Mouse (Mus musculus) stomach, embryonic 16.5 days (tissue): ENCODE data around the gene Cnn2. TPM values are rescaled to one million over a fixed set of nuclear protein-coding genes. Genes with fewer than 3 reads are reported as not detected.

Source experiments
- ATAC-seq: fragments of 200-750 bp; cut with Nextera tagmentation; 2 replicates; pipeline ENCODE4 v1.8.0; 2017; ENCODE audit warnings: moderate number of reproducible peaks, moderate TSS enrichment; ENCODE audit not compliant: insufficient read depth, low FRiP score
- H3K27ac ChIP-seq: fragments of 300-500 bp; sonication (generic); 2 replicates; pipeline ENCODE4 v1.5.1; 2014; ENCODE audit warnings: low read length
- H3K27me3 ChIP-seq: fragments of 300-500 bp; sonication (generic); 2 replicates; pipeline ENCODE4 v1.6.1; 2014; ENCODE audit warnings: low read length, control low read depth, mixed read lengths; ENCODE audit not compliant: control insufficient read depth, insufficient read depth
- H3K36me3 ChIP-seq: fragments of 300-500 bp; sonication (generic); 2 replicates; pipeline ENCODE4 v1.6.1; 2014; ENCODE audit warnings: low read length; ENCODE audit not compliant: control insufficient read depth, insufficient read depth
- H3K4me1 ChIP-seq: fragments of 300-500 bp; sonication (generic); 2 replicates; pipeline ENCODE4 v1.6.1; 2014; ENCODE audit warnings: low read length, control low read depth, mixed read lengths; ENCODE audit not compliant: control insufficient read depth, insufficient read depth
- H3K4me2 ChIP-seq: fragments of 300-500 bp; sonication (generic); 2 replicates; pipeline ENCODE4 v1.6.1; 2014; ENCODE audit warnings: low read depth, low read length, mixed read lengths
- H3K4me3 ChIP-seq: fragments of 300-500 bp; sonication (generic); replicated peaks from 2 replicates; pipeline ENCODE4 v1.5.1; 2014; ENCODE audit warnings: mild to moderate bottlenecking, low read length
- H3K9ac ChIP-seq: fragments of 300-500 bp; sonication (generic); 2 replicates; pipeline ENCODE4 v1.6.1; 2014; ENCODE audit warnings: low read length
- H3K9me3 ChIP-seq: fragments of 300-500 bp; sonication (generic); replicated peaks from 2 replicates; pipeline ENCODE4 v1.6.1; 2016; ENCODE audit warnings: low read length, control low read depth; ENCODE audit not compliant: control insufficient read depth
- WGBS: fragments of 180-500 bp; shearing (Covaris S2); extraction: QIAGEN DNeasy Blood & Tissue Kit; methylation state at CpG from one replicate; pipeline ENCODE4 v1.1.7; 2014; 5-methylcytosine and 5-hydroxymethylcytosine counted together
- polyA plus RNA-seq: library from polyadenylated mRNA; unstranded; fragments of >200 nt; fragmentation: Nextera tagmentation; extraction: Ambion mirVana; gene quantifications from 2 replicates; pipeline ENCODE4 v1.2.1, GENCODE M21; 2015

The Cnn2 gene
- polyA plus RNA-seq, 1 experiment from 2014 or later = 333 TPM

DNA sequence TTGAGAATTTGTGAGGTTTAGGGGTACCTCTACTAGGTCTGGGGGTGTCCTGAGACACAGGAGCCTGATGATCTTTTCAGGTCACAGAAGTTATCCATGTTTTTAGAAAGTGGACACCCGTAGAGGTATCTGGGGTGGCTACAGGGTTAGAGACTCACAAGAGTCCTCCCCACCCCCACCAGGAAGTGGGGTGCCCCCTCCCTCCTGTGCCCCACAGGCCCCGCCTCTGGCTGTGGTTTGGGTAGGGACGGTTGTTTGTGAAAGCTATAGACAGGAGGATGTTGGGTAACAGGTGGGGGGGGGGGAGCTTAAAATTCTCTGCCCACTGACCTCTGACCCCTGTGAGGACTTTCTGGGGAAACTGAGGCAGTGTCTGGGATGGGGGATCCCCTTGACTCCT, 29.0 kb downstream of the Cnn2 start:
- Histone ChIP-seq H3K36me3 (no peaks in the 10 kb centered on the region), H3K27me3 (peaks cover 16% of the 10 kb centered on the region), H3K4me3 (peak overlapping the region; percentile 27; the same call in 1 of the 2 replicates), H3K9me3 (no peaks in the 10 kb centered on the region), H3K4me1 (peaks cover 17% of the 10 kb centered on the region), H3K9ac (no peak overlapping the region), H3K27ac (no peak overlapping the region), H3K4me2 (no peak overlapping the region)
- 54% methylated on average over 3 of the region's 3 CpGs for WGBS
- no peak for ATAC-seq

DNA sequence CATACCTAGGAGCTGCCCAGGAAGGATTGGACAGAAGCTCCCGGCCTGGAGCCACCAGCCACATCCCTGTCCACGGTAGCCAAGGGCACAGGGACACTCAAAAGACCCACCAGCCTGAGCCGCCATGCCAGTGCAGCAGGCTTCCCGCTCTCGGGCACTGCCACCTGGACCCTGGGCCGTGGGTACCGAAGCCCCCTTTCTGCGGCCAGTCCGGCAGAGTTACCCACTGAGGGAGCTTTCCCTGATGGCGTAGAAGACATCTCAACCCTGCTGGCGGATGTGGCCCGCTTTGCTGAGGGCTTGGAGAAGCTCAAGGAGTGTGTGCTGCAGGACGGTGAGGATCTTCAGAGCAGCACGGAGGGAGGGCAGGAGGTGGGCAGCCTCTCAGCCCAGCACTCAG, 29.4 kb downstream of the Cnn2 start:
- Histone ChIP-seq H3K36me3 (no peaks in the 10 kb centered on the region), H3K4me2 (0 out of 2 replicates have a peak overlapping the region, but pooled peaks have one; percentile 15)
- 78% methylated on average over 14 of the region's 14 CpGs for WGBS

DNA sequence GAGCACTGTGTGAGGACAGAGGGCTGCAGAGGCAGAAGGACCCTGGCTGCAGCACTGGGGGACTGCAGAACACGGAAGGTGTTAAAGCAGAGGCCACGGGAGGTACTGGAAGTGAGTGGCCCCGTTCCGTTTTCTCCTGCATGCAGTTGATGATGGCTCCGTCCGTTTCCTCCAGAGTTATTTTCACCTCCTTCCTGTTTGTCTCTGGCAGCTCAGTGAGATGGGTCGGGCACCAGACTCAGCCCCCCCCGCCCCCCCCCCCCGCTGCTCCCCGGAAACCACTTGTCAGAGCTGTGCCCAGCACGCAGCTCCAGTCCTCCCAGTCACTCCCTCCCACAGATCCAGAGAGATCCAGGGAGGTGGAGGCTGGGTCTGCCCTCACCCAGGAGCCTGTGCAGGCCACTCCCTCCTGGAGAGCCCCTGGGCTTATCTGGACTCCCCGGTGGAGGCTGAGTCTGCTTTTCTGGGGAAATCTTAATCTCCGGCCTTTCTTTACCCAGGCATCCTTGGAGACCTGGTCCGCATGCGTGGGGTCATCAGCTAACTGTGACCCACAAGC, 30.4 kb downstream of the Cnn2 start:
- peak overlapping the region; percentile 65 for H3K9ac ChIP-seq
- H3K27me3 ChIP-seq = peaks cover 7% of the 10 kb centered on the region
- peak; percentile 64; the same call in 1 of the 2 replicates for ATAC-seq
- no peaks in the 10 kb centered on the region for H3K36me3 ChIP-seq
- H3K4me2 ChIP-seq = peak overlapping the region; percentile 48
- peak overlapping the region; percentile 60 for H3K27ac ChIP-seq
- peaks cover 20% of the 10 kb centered on the region for H3K4me1 ChIP-seq
- peak overlapping the region; percentile 36; the same call in 1 of the 2 replicates for H3K4me3 ChIP-seq
- 6% methylated on average over 15 of the region's 15 CpGs for WGBS
- H3K9me3 ChIP-seq = no peaks in the 10 kb centered on the region

More for the DNA sequence above, 29.4 kb downstream of the Cnn2 start:
- H3K9ac ChIP-seq = no peak overlapping the region
- peak overlapping the region; percentile 13; the same call in 1 of the 2 replicates for H3K27ac ChIP-seq
- H3K4me3 ChIP-seq = no peak overlapping the region; the same call in 1 of the 2 replicates
- no peak for ATAC-seq
- H3K9me3 ChIP-seq = no peaks in the 10 kb centered on the region
- peaks cover 17% of the 10 kb centered on the region for H3K4me1 ChIP-seq
- H3K27me3 ChIP-seq = peaks cover 15% of the 10 kb centered on the region

DNA sequence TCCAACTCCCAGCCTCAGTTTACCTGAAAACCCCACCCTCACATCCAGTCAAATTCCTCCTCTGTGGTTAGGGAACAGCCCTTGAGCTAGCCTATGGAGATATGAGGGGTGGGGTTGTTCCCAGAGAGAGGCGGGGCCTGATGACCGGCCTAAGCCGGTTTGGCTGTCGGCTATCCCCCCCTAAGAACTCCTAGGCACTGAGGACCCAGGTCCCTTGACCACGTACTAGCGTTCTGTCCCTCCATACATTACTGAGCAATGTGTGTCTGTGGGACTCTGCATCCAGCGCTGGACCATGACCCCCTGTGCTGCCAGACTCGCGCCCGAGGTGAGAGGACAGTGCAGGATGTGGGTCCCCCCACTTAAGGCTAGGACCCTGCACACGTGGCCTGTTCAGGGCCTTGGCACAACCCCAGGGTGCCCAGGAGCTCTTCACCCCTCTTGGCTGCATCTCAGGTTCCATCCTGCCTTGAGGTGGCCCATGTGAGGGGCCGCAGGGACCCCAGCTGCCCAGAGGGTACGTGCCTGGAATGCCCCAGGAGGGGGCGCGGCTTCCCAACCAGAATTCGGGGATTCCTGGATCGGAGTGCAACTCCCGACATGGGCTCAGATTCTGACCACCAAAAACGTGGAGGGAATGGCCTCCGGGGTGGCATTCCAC, 31.2 kb downstream of the Cnn2 start:
- Histone ChIP-seq H3K9ac (peak overlapping the region; percentile 65), H3K36me3 (no peaks in the 10 kb centered on the region), H3K4me3 (peak overlapping the region; percentile 36), H3K27ac (peak overlapping the region; percentile 60), H3K4me2 (peak overlapping the region; percentile 48), H3K4me1 (peaks cover 24% of the 10 kb centered on the region), H3K27me3 (no peaks in the 10 kb centered on the region; the same call in 1 of the 2 replicates), H3K9me3 (no peaks in the 10 kb centered on the region)
- WGBS = 23% methylated on average over 20 of the region's 20 CpGs
- 0 out of 2 replicates have a peak, but pooled peaks have one; percentile 44 for ATAC-seq

DNA sequence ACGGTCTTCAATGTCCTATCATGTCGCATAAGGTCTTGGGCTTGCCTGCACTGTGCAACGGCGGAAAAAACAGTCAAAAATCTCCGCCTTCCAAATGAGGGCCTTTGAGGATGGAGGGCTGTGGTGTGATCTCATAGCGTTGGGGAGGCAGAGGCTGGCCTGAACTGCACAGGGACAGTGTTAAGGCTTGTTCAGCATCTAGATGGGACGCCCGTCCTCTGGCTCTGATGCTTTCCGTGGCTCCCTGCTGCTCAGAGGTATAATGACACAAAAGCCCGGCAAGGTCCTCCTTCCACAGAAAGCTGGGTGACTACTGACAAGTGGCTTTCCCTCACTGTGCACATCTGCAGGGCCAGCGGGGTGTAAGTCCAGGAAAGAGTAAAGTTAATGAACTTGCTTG, 31.8 kb downstream of the Cnn2 start:
- Histone ChIP-seq H3K4me2 (peak overlapping the region; percentile 48), H3K4me1 (peaks cover 27% of the 10 kb centered on the region), H3K9me3 (no peaks in the 10 kb centered on the region), H3K27ac (no peak overlapping the region), H3K36me3 (no peaks in the 10 kb centered on the region), H3K4me3 (peak overlapping the region; percentile 36), H3K27me3 (no peaks in the 10 kb centered on the region; the same call in 1 of the 2 replicates), H3K9ac (peak overlapping the region; percentile 65)
- ATAC-seq = no peak
- WGBS = 48% methylated on average over 11 of the region's 11 CpGs

DNA sequence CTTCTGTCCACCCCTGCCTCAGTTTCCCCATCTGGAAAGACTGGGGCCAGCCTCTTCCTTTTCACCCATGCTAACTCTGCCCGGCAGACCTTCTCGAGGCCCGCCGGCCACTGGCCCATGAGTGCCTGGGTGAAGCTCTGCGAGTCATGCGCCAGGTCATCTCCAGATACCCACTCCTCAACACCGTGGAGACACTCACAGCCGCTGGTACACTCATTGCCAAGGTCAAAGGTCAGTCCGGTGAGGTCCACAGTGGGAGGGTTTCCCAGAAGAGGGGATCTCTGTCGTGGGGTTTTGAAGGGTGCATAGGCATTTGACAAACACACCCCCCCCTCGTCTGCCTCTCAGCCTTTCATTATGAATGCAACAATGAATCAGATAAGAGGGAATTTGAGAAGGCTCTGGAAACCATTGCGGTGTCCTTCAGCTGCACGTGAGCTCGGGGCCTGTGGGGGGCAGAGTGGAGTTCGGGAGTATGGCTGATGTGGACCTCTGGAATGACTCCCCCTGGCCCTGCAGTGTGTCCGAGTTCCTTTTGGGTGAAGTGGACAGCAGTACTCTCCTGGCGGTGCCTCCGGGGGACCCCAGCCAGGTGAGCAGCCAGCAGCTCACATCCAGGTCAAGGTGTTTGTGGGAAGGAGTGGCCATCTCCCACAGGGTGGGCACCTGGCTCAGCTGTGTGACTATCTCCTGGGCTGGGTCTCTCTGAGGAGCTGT, 32.4 kb downstream of the Cnn2 start:
- WGBS = 80% methylated on average over 18 of the region's 18 CpGs
- Histone ChIP-seq H3K4me1 (peaks cover 29% of the 10 kb centered on the region), H3K9me3 (no peaks in the 10 kb centered on the region), H3K4me3 (no peak overlapping the region), H3K4me2 (no peak overlapping the region), H3K9ac (no peak overlapping the region), H3K27ac (no peak overlapping the region), H3K27me3 (no peaks in the 10 kb centered on the region; the same call in 1 of the 2 replicates), H3K36me3 (no peaks in the 10 kb centered on the region)
- no peak for ATAC-seq

DNA sequence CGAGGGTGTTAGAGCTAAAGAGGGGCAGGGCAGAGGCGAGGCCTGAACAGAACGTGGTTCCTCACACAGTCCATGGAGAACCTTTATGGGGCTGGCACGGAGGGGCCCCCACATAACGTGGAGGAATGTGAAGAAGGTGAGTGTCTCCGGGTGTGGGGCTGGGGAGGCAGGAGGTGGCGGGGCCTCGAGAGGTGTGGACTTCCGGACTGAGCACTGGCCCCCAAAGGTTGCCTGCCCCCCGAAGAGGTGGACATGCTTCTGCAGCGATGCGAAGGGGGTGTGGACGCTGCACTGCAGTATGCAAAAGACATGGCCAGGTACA, 32.9 kb downstream of the Cnn2 start:
- Histone ChIP-seq H3K4me3 (no peak overlapping the region), H3K9ac (no peak overlapping the region), H3K4me2 (no peak overlapping the region), H3K27ac (no peak overlapping the region), H3K4me1 (peaks cover 29% of the 10 kb centered on the region), H3K36me3 (no peaks in the 10 kb centered on the region), H3K27me3 (no peaks in the 10 kb centered on the region; the same call in 1 of the 2 replicates), H3K9me3 (no peaks in the 10 kb centered on the region)
- WGBS = 85% methylated on average over 13 of the region's 13 CpGs
- no peak for ATAC-seq

DNA sequence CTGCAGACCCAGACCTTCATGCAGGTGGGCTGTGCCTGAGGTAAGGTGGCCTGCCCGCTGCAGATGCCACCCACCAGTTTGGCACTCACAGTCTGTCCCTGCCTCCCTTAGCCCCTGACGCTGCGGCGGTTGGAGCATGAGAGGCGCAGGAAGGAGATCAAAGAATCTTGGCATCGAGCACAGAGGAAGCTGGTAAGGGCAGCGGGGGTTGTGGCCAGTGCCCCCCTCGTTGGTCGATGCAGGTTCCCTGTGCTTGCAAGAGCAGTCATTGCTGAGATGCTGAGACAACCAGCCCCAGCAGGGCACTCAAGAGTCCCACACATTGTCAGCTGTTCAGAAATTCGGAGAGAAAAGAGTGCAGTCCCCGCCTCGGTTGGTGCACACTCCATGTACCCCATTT, 33.8 kb downstream of the Cnn2 start:
- Histone ChIP-seq H3K36me3 (no peaks in the 10 kb centered on the region), H3K9ac (no peak overlapping the region), H3K4me2 (no peak overlapping the region), H3K4me3 (no peak overlapping the region), H3K27me3 (no peaks in the 10 kb centered on the region), H3K9me3 (no peaks in the 10 kb centered on the region), H3K27ac (no peak overlapping the region), H3K4me1 (peaks cover 29% of the 10 kb centered on the region)
- no peak for ATAC-seq
- 91% methylated on average over 12 of the region's 12 CpGs for WGBS

DNA sequence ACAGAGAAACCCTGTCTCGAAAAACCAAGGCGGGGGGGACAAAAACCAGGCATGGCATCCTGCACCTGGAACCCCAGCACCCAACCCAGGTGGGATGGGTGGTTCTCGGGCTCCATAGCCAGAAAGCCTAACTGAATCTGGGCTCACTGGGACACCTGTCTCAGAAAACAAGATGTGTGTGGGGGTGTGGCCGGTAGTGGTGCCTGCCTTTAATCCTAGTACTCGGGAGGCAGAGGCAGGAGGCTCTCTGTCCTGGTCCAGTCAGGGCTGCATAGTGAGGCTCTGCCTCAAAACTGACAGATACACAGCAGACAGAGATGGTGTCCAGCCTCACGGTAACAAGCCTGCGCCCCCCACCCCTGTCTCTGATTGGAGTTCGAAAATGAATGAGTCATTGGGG, 34.4 kb downstream of the Cnn2 start:
- 89% methylated on average over 8 of the region's 8 CpGs for WGBS
- no peak overlapping the region for H3K9ac ChIP-seq
- no peak overlapping the region for H3K27ac ChIP-seq
- no peak overlapping the region for H3K4me3 ChIP-seq
- H3K36me3 ChIP-seq = no peaks in the 10 kb centered on the region
- no peak for ATAC-seq
- H3K4me2 ChIP-seq = no peak overlapping the region
- no peaks in the 10 kb centered on the region for H3K9me3 ChIP-seq
- H3K4me1 ChIP-seq = peaks cover 26% of the 10 kb centered on the region
- H3K27me3 ChIP-seq = no peaks in the 10 kb centered on the region
